Mouse (Mus musculus) intestine, embryonic 14.5 days (tissue): ENCODE data around the gene Odf2l. TPM values are rescaled to one million over a fixed set of nuclear protein-coding genes. Genes with fewer than 3 reads are reported as not detected.

Source experiments
- ATAC-seq: fragments of 200-750 bp; cut with Nextera tagmentation; replicated peaks from 2 replicates; pipeline ENCODE4 v1.8.0; 2017; ENCODE audit warnings: low read depth, moderate number of reproducible peaks, moderate TSS enrichment, moderate library complexity; ENCODE audit not compliant: low FRiP score, low TSS enrichment
- DNase-seq: peaks from one replicate; pipeline ENCODE4 v3.0.0-alpha.2; 2018; ENCODE audit warnings: low spot score
- H3K27ac ChIP-seq: fragments of 300-500 bp; sonication (generic); 2 replicates; pipeline ENCODE4 v1.5.1; 2014; ENCODE audit warnings: low read depth, mild to moderate bottlenecking, control low read depth
- H3K27me3 ChIP-seq: fragments of 300-500 bp; sonication (generic); replicated peaks from 2 replicates; pipeline ENCODE4 v1.6.1; 2014; ENCODE audit warnings: low read length, control low read depth; ENCODE audit not compliant: control insufficient read depth, insufficient read depth
- H3K36me3 ChIP-seq: fragments of 300-500 bp; sonication (generic); 2 replicates; pipeline ENCODE4 v1.6.1; 2014; ENCODE audit warnings: low read length, control low read depth; ENCODE audit not compliant: control insufficient read depth, insufficient read depth
- H3K4me1 ChIP-seq: fragments of 300-500 bp; sonication (generic); replicated peaks from 2 replicates; pipeline ENCODE4 v1.6.1; 2014; ENCODE audit warnings: low read length, control low read depth, mixed read lengths; ENCODE audit not compliant: control insufficient read depth, insufficient read depth
- H3K4me2 ChIP-seq: fragments of 300-500 bp; sonication (generic); 2 replicates; pipeline ENCODE4 v1.6.1; 2014; ENCODE audit warnings: low read length
- H3K4me3 ChIP-seq: fragments of 300-500 bp; sonication (generic); 2 replicates; pipeline ENCODE4 v1.5.1; 2014; ENCODE audit warnings: low read depth, low read length, control low read depth, mixed read lengths
- H3K9ac ChIP-seq: fragments of 300-500 bp; sonication (generic); 2 replicates; pipeline ENCODE4 v1.6.1; 2014; ENCODE audit warnings: mild to moderate bottlenecking, low read length
- H3K9me3 ChIP-seq: fragments of 300-500 bp; sonication (generic); 2 replicates; pipeline ENCODE4 v1.6.1; 2016; ENCODE audit warnings: low read length, control low read depth; ENCODE audit not compliant: control insufficient read depth
- WGBS: fragments of 180-500 bp; shearing (Covaris S2); extraction: QIAGEN DNeasy Blood & Tissue Kit; methylation state at CpG from one replicate; pipeline ENCODE4 v1.1.7; 2014; 5-methylcytosine and 5-hydroxymethylcytosine counted together
- polyA plus RNA-seq: library from polyadenylated mRNA; unstranded; fragments of >200 nt; fragmentation: Nextera tagmentation; extraction: Ambion mirVana; gene quantifications from 2 replicates; pipeline ENCODE4 v1.2.1, GENCODE M21; 2014

Gene Odf2l
- polyA plus RNA-seq, 1 experiment from 2014 or later, result 14.8 TPM

GRCm38 (mm10) chr3:145099291-145099690 is 19.1 kb upstream of the Odf2l start, which contains the start of gene Clca2:
Clca2 (minus strand) TSS chr3:145099443.
- Histone ChIP-seq H3K9ac (no peak within 1 kb of the TSS), H3K27me3 (no peaks in the 10 kb centered on the region), H3K36me3 (no peaks in the 10 kb centered on the region), H3K4me3 (no peak within 1 kb of the TSS), H3K27ac (peak within 1 kb of the TSS; percentile 24; the same call in 1 of the 2 replicates), H3K9me3 (no peaks in the 10 kb centered on the region), H3K4me1 (no peaks in the 10 kb centered on the region), H3K4me2 (no peak within 1 kb of the TSS)
- DNase-seq (no peak), ATAC-seq (no peak)
- 56% methylated on average over 6 of the region's 6 CpGs for whole genome bisulfite sequencing

- Histone ChIP-seq H3K36me3 (no peaks in the 10 kb centered on the region), H3K9ac (no peak overlapping the region), H3K27ac (no peak overlapping the region), H3K27me3 (no peaks in the 10 kb centered on the region), H3K9me3 (no peaks in the 10 kb centered on the region), H3K4me3 (no peak overlapping the region), H3K4me2 (no peak overlapping the region), H3K4me1 (no peaks in the 10 kb centered on the region)
- WGBS, result 69% methylated on average over 9 of the region's 9 CpGs
- ATAC-seq, result peak; percentile 64; the same call in 1 of the 2 replicates
- DNase-seq, result no peak
Observed at GRCm38 (mm10) chr3:145101891-145102555, 16.4 kb upstream of the Odf2l start.

GRCm38 (mm10) chr3:145103321-145103720 is 15.1 kb upstream of the Odf2l start:
- Histone ChIP-seq H3K36me3 (no peaks in the 10 kb centered on the region), H3K4me3 (no peak overlapping the region), H3K9me3 (no peaks in the 10 kb centered on the region), H3K9ac (no peak overlapping the region), H3K4me1 (no peaks in the 10 kb centered on the region), H3K4me2 (no peak overlapping the region), H3K27ac (no peak overlapping the region), H3K27me3 (no peaks in the 10 kb centered on the region)
- DNase-seq (no peak), ATAC-seq (no peak)
- 66% methylated on average over 2 of the region's 2 CpGs for WGBS

GRCm38 (mm10) chr3:145103770-145104169 is 14.6 kb upstream of the Odf2l start:
- H3K4me2 ChIP-seq, result no peak overlapping the region
- no peaks in the 10 kb centered on the region for H3K36me3 ChIP-seq
- no peaks in the 10 kb centered on the region for H3K9me3 ChIP-seq
- 36% methylated on average over 5 of the region's 5 CpGs for WGBS
- H3K9ac ChIP-seq, result no peak overlapping the region
- ATAC-seq (no peak), DNase-seq (no peak)
- no peak overlapping the region for H3K27ac ChIP-seq
- no peaks in the 10 kb centered on the region for H3K4me1 ChIP-seq
- no peak overlapping the region for H3K4me3 ChIP-seq
- no peaks in the 10 kb centered on the region for H3K27me3 ChIP-seq

DNA sequence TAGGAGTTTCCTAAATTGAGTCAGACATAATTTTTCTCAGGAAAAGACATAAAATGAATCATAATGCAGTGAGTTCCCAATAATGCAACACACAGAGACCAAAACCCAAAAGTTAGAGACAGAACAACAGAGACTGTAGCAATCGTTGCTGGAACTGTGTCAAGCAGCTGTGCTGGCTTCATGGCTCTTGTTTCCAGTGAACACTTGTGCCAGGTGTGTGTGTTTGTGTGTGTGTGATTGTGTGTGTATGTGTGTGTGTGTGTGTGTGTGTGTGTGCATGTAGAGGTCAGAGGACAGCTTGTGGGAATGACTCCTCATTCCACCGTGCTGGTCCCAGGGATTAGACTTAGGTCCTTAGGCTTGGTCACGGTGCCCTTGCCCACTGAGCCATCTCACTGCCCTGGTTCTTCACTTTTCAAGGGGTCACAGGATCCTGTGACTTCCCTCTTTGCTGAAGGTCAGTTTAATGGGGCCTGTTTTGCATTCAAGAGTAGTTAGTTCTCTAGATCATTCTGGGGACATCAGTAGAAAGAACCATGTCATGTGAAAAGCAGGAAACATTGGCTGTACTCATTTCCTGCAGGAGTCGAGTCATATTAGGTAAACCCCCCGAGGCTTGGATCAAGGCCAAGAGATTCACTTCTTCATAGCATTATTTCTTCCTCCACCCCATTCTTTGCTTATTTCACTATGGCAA is 13.2 kb upstream of the Odf2l start:
- H3K36me3 ChIP-seq, result no peaks in the 10 kb centered on the region
- H3K4me3 ChIP-seq, result no peak overlapping the region
- ATAC-seq (no peak), DNase-seq (no peak)
- no peak overlapping the region for H3K4me2 ChIP-seq
- WGBS, result 70% methylated on average over 5 of the region's 5 CpGs
- H3K9me3 ChIP-seq, result no peaks in the 10 kb centered on the region
- H3K27me3 ChIP-seq, result no peaks in the 10 kb centered on the region
- H3K27ac ChIP-seq, result no peak overlapping the region
- no peak overlapping the region for H3K9ac ChIP-seq
- no peaks in the 10 kb centered on the region for H3K4me1 ChIP-seq

DNA sequence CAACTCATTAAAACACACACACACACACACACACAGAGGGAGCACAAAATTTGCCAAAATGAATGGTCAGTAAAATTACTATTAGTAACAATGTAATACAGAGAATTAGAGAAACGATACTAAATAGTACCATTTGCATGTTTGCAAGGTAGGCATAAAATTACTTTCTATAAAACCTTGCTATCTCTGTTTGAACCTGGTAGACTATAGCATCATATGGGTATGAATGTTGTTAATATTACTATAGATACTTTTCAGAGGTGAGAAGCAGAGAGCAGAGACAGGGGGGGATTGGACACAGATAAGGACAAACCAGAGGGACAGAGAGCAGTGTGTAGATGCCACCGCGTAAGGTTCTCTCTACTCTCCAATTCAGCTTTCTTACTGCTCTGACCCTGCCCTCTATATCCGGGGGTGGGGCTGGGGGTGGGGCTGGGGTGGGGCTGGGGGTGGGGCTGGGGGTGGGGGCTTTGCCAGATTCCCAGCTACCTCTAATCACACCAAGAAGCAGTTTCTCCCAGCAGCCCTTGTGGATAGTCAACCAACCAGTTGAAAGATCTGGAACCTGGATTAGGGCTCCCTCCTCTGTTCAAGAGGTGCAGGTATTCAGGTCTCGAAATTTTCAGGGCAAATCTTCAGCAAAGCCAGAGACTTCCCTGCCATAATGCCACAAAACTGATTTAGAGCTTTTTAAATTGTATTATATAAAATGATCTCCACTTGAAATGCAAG is 12.4 kb upstream of the Odf2l start:
- no peak for DNase-seq
- Histone ChIP-seq H3K9ac (no peak overlapping the region), H3K4me3 (no peak overlapping the region), H3K4me2 (no peak overlapping the region), H3K4me1 (no peaks in the 10 kb centered on the region), H3K27ac (no peak overlapping the region), H3K9me3 (no peaks in the 10 kb centered on the region), H3K27me3 (no peaks in the 10 kb centered on the region), H3K36me3 (no peaks in the 10 kb centered on the region)
- 68% methylated on average over 5 of the region's 5 CpGs for WGBS
- ATAC-seq, result no peak

DNA sequence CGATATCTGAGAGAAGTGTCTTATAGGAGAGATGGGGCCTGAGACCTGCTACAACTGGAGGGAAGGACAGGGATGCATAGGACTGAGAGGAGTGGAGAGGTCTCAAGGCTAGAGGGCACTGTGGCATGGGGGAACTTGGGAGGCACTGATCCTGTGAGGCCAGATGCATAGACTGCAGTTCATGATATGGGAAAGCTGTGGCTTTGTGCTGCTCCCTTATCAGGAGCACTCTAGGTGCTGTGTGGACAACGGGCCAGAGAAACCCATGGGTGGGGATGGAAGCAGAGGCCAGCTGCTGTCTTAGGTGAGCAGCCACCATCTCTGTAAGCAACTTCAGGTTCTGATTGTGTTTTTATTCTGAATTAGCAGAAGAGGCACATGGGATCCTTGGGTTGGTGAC is 3.2 kb upstream of the Odf2l start:
- no peaks in the 10 kb centered on the region for H3K9me3 ChIP-seq
- H3K4me3 ChIP-seq, result no peak overlapping the region
- 94% methylated on average over 2 of the region's 2 CpGs for WGBS
- ATAC-seq (no peak), DNase-seq (no peak)
- H3K27ac ChIP-seq, result no peak overlapping the region
- no peaks in the 10 kb centered on the region for H3K27me3 ChIP-seq
- H3K4me2 ChIP-seq, result no peak overlapping the region
- peaks cover 12% of the 10 kb centered on the region; the same call in 1 of the 2 replicates for H3K4me1 ChIP-seq
- H3K9ac ChIP-seq, result no peak overlapping the region
- H3K36me3 ChIP-seq, result no peaks in the 10 kb centered on the region

DNA sequence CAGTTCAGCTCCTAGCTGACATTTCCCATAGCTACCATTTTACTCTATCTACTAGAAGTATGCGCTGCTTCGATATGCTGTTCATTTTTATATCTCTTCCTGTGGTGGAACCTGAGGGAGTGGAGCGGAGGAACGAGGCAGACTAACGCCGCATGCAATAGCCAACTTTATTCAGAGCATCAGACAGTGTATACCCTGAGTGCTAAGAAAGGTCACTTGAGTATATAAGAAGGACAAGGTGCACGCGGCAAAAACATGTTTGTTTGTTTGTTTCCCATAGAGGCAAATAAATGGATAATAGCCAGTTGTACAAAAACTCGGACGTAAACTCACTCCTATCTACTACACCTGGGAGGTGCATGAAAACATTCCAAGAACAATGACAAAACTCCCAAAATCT is 751 bp upstream of the Odf2l start:
- WGBS, result 79% methylated on average over 10 of the region's 10 CpGs
- H3K4me1 ChIP-seq, result peaks cover 12% of the 10 kb centered on the region; the same call in 1 of the 2 replicates
- peak overlapping the region; percentile 99 for H3K27ac ChIP-seq
- H3K27me3 ChIP-seq, result no peaks in the 10 kb centered on the region
- no peaks in the 10 kb centered on the region for H3K36me3 ChIP-seq
- H3K4me2 ChIP-seq, result peak overlapping the region; percentile 83
- ATAC-seq (no peak), DNase-seq (no peak)
- no peaks in the 10 kb centered on the region for H3K9me3 ChIP-seq
- peak overlapping the region; percentile 81 for H3K4me3 ChIP-seq
- H3K9ac ChIP-seq, result peak overlapping the region; percentile 81
